Mouse (Mus musculus) adrenal gland, postnatal 14 days (tissue): Measurements from ENCODE around the gene Myd88. TPM values are rescaled to one million over a fixed set of nuclear protein-coding genes. Genes with fewer than 3 reads are reported as not detected.
A peak's percentile ranks its signal among the peaks of the same experiment; 100 is the strongest.
"Not testable (repeated sequence)": the region's sequence is repeated elsewhere in the genome, so short reads cannot be mapped to it uniquely, and the experiment has no call there.

Source experiments
- DNase-seq: peaks from one replicate; pipeline ENCODE4 v3.0.0; 2021; ENCODE audit warnings: mixed read lengths
- long read RNA-seq, 2 experiments: library from polyadenylated mRNA; stranded (forward); transcript quantifications; one replicate each; pipeline ENCODE4 v2.0.0; 2021
- total RNA-seq: library from RNA; stranded (reverse); gene quantifications from 2 replicates; pipeline ENCODE4 v1.2.3, GENCODE M21; 2021

Gene Myd88
- total RNA-seq: 26.2 and 27.3 TPM in 2 replicates
- long read RNA-seq, experiment 1, transcript Myd88-201 (6 exons, 1,960 nt): major isoform, 38 of 45 reads
- long read RNA-seq, experiment 1, partial matches to known transcripts: 1 of 45 reads
- long read RNA-seq, experiment 1, other reads (novel, unspliced or antisense): 6 of 45 reads
- long read RNA-seq, experiment 2, transcript Myd88-201 (6 exons, 1,960 nt): major isoform, 23 of 29 reads
- long read RNA-seq, experiment 2, partial matches to known transcripts: 0 of 29 reads
- long read RNA-seq, experiment 2, other reads (novel, unspliced or antisense): 6 of 29 reads

- DNase-seq: peak; percentile 97
Measured at GRCm38 (mm10) chr9:119340909-119341816, at the start of gene Myd88. Gene Myd88 (minus strand): TSS chr9:119341411.

- DNase-seq: no peak
Measured at GRCm38 (mm10) chr9:119390214-119390613, 49.0 kb upstream of the Myd88 start.

GRCm38 (mm10) chr9:119388956-119389355, 47.7 kb upstream of the Myd88 start:
- DNase-seq: peak; percentile 60

GRCm38 (mm10) chr9:119382603-119383002, 41.4 kb upstream of the Myd88 start:
- DNase-seq: no peak

GRCm38 (mm10) chr9:119378231-119378630, 37.0 kb upstream of the Myd88 start:
- DNase-seq: no peak

GRCm38 (mm10) chr9:119375556-119375955, 34.3 kb upstream of the Myd88 start:
- DNase-seq: no peak

GRCm38 (mm10) chr9:119375008-119375407, 33.8 kb upstream of the Myd88 start:
- DNase-seq: no peak

- DNase-seq: no peak
Measured at GRCm38 (mm10) chr9:119371251-119371650, 30.0 kb upstream of the Myd88 start.

GRCm38 (mm10) chr9:119370770-119371169, 29.6 kb upstream of the Myd88 start:
- DNase-seq: not testable (repeated sequence)

- DNase-seq: no peak
Measured at GRCm38 (mm10) chr9:119368367-119368766, 27.2 kb upstream of the Myd88 start.

GRCm38 (mm10) chr9:119365284-119365683, 24.1 kb upstream of the Myd88 start, which contains the start of gene Slc22a14:
Gene Slc22a14 (minus strand): TSS chr9:119365553.
- no peak for DNase-seq

GRCm38 (mm10) chr9:119363229-119363628, 22.0 kb upstream of the Myd88 start:
- DNase-seq: no peak

GRCm38 (mm10) chr9:119361416-119361815, 20.2 kb upstream of the Myd88 start:
- no peak for DNase-seq

GRCm38 (mm10) chr9:119358058-119358429, 16.8 kb upstream of the Myd88 start:
- no peak for DNase-seq

GRCm38 (mm10) chr9:119357331-119358057, 16.3 kb upstream of the Myd88 start, which contains the start of gene Xylb:
Gene Xylb (plus strand): TSS chr9:119357381.
- DNase-seq: peak; percentile 96

- no peak for DNase-seq
Measured at GRCm38 (mm10) chr9:119355943-119356342, 14.7 kb upstream of the Myd88 start.

GRCm38 (mm10) chr9:119353926-119354325, 12.7 kb upstream of the Myd88 start:
- DNase-seq: no peak

- peak; percentile 93 for DNase-seq
Measured at GRCm38 (mm10) chr9:119352060-119352459, 10.8 kb upstream of the Myd88 start.

- DNase-seq: peak; percentile 54
Measured at GRCm38 (mm10) chr9:119350947-119351705, 9.9 kb upstream of the Myd88 start.

- DNase-seq: no peak
Measured at GRCm38 (mm10) chr9:119350531-119350930, 9.3 kb upstream of the Myd88 start.

GRCm38 (mm10) chr9:119346376-119346775, 5.2 kb upstream of the Myd88 start:
- peak; percentile 67 for DNase-seq

- no peak for DNase-seq
Measured at GRCm38 (mm10) chr9:119342728-119343127, 1.5 kb upstream of the Myd88 start.
